Mouse (Mus musculus) skeletal muscle tissue, adult 2 months (tissue): ENCODE results near the gene Vwa8.

Source experiments
- DNase-seq: peaks from one replicate; pipeline ENCODE4 v3.0.0-alpha.2; 2012; ENCODE audit warnings: low read depth, low spot score

The Vwa8 gene

GRCm38 (mm10) chr14:79216366-79216765, 367.5 kb downstream of the Vwa8 start:
- no peak for DNase-seq

- DNase-seq, result no peak
Measured at GRCm38 (mm10) chr14:79223431-79224036, 374.7 kb downstream of the Vwa8 start.

- DNase-seq, result no peak
Measured at GRCm38 (mm10) chr14:79225458-79225857, 376.6 kb downstream of the Vwa8 start.

GRCm38 (mm10) chr14:79226056-79226455, 377.2 kb downstream of the Vwa8 start:
- DNase-seq, result no peak

GRCm38 (mm10) chr14:79226741-79227140, 377.9 kb downstream of the Vwa8 start:
- no peak for DNase-seq

GRCm38 (mm10) chr14:79227955-79228354, 379.1 kb downstream of the Vwa8 start:
- no peak for DNase-seq

GRCm38 (mm10) chr14:79231677-79232076, 382.8 kb downstream of the Vwa8 start:
- no peak for DNase-seq

- DNase-seq, result no peak
Measured at GRCm38 (mm10) chr14:79233697-79234096, 384.8 kb downstream of the Vwa8 start.

GRCm38 (mm10) chr14:79234513-79234912, 385.7 kb downstream of the Vwa8 start:
- no peak for DNase-seq

GRCm38 (mm10) chr14:79235157-79235556, 386.3 kb downstream of the Vwa8 start:
- DNase-seq, result no peak

GRCm38 (mm10) chr14:79236261-79236660, 387.4 kb downstream of the Vwa8 start:
- no peak for DNase-seq

- DNase-seq, result no peak
Measured at GRCm38 (mm10) chr14:79239402-79239801, 390.6 kb downstream of the Vwa8 start.

- no peak for DNase-seq
Measured at GRCm38 (mm10) chr14:79241057-79241570, 392.3 kb downstream of the Vwa8 start.

- no peak for DNase-seq
Measured at GRCm38 (mm10) chr14:79241656-79242385, 393.0 kb downstream of the Vwa8 start.

- DNase-seq, result no peak
Measured at GRCm38 (mm10) chr14:79242386-79242720, 393.5 kb downstream of the Vwa8 start.

- no peak for DNase-seq
Measured at GRCm38 (mm10) chr14:79243038-79243883, 394.4 kb downstream of the Vwa8 start.

- DNase-seq, result no peak
Measured at GRCm38 (mm10) chr14:79244571-79244970, 395.7 kb downstream of the Vwa8 start.

GRCm38 (mm10) chr14:79251727-79252285, 403.0 kb downstream of the Vwa8 start:
- DNase-seq, result no peak
